Mouse (Mus musculus) kidney, adult 10 weeks (tissue): ENCODE measurements around the gene Rergl. TPM values are rescaled to one million over a fixed set of nuclear protein-coding genes. Genes with fewer than 3 reads are reported as not detected.

Experiments
- polyA plus RNA-seq: library from polyadenylated mRNA; stranded (reverse); fragments of 350-450 nt; fragmentation: Illumina TruSeq; extraction: RNeasy Lipid Tissue Mini Kit (QIAGEN cat#74804); gene quantifications from one replicate; pipeline ENCODE4 v1.2.3, GENCODE M21; 2014; ENCODE audit warnings: low read depth, low replicate concordance

Gene Rergl
- 6.8 TPM for polyA plus RNA-seq

GRCm38 (mm10) chr6:139501876-139502275 is at the start of gene Rergl:
Gene Rergl (minus strand): TSS chr6:139501976.

Other genes starting within 250 kb of the Rergl start
- gene Pik3c2g, start 85.2 kb upstream of the Rergl start, polyA plus RNA-seq = 19.4 TPM